In genomic region chr12:111376053-111376452, GRCm38 (mm10) we compare ENCODE assay signal across 9 mouse cellular contexts. TPM values are rescaled to one million over a fixed set of nuclear protein-coding genes. Genes with fewer than 3 reads are reported as not detected.
DNase-seq lines count a peak whose midpoint lies in the region; ATAC-seq and TF ChIP-seq lines count a peak whose summit lies in the region.
"Had no signal": no experiment of that assay in that cellular context is flagged by ENCODE, and none has a peak within 500 bp of the region (broad histone marks: within the 10 kb centered on the region; RNA-seq: fewer than 3 reads in every experiment).

No protein-coding gene starts in this region.

- H3K36me3 ChIP-seq in liver, adult 2 months (ENCODE audit: control insufficient read depth, insufficient read depth, low read length), result no peaks in the 10 kb centered on the region
- H3K36me3 ChIP-seq in limb, embryonic 12.5 days, result no peaks in the 10 kb centered on the region
- H3K36me3 ChIP-seq in small intestine, adult 2 months (ENCODE audit: control insufficient read depth, insufficient read depth, low read length), result no peaks in the 10 kb centered on the region

- no peak for ATAC-seq in limb, embryonic 12.5 days (ENCODE audit: insufficient number of reproducible peaks, insufficient read depth, low FRiP score, low TSS enrichment, low read depth)

- TF ChIP-seq POLR2A in liver, adult 2 months (IDR thresholded peaks at IDR 0.05; ENCODE audit: extremely low read depth, insufficient read depth, low read length), result no peak
- no peak for TF ChIP-seq POLR2A in embryonic fibroblast, embryonic 13.5 days (IDR thresholded peaks at IDR 0.05; ENCODE audit: low read depth, low read length)
- no peak for TF ChIP-seq POLR2A in small intestine, adult 2 months (IDR thresholded peaks at IDR 0.05; ENCODE audit: low read depth, low read length)

- 1% methylated on average over 6 of the region's 6 CpGs for WGBS in liver, adult 2 months
- WGBS in limb, embryonic 12.5 days, result 36% methylated on average over 6 of the region's 6 CpGs
- WGBS in small intestine, adult 2 months, result 2% methylated on average over 6 of the region's 6 CpGs

- H3K79me2 ChIP-seq in liver, adult 2 months (ENCODE audit: control insufficient read depth, insufficient read depth, low read length), result peaks cover 16% of the 10 kb centered on the region

- peak overlapping the region; percentile 98 for H3K27ac ChIP-seq in liver, adult 2 months (replicated peaks; ENCODE audit: insufficient read depth, low read depth, low read length)
- H3K27ac ChIP-seq in embryonic fibroblast, embryonic 13.5 days (ENCODE audit: insufficient read depth, low read length), result no peak overlapping the region
- no peak overlapping the region for H3K27ac ChIP-seq in limb, embryonic 12.5 days
- H3K27ac ChIP-seq in small intestine, adult 2 months (ENCODE audit: insufficient read depth, low read depth, low read length), result peak overlapping the region; percentile 98

- H3K4me2 ChIP-seq in limb, embryonic 12.5 days, result peak overlapping the region; percentile 96

- peaks cover 15% of the 10 kb centered on the region for H3K4me1 ChIP-seq in liver, adult 2 months (ENCODE audit: control insufficient read depth, insufficient read depth, low read length)
- no peaks in the 10 kb centered on the region for H3K4me1 ChIP-seq in embryonic fibroblast, embryonic 13.5 days (ENCODE audit: control insufficient read depth, insufficient read depth, low read length)
- peaks cover 24% of the 10 kb centered on the region for H3K4me1 ChIP-seq in limb, embryonic 12.5 days (replicated peaks)
- H3K4me1 ChIP-seq in small intestine, adult 2 months (ENCODE audit: control insufficient read depth, insufficient read depth, insufficient read length, low read length), result peaks cover 9% of the 10 kb centered on the region

- H3K9me3 ChIP-seq in limb, embryonic 12.5 days, result no peaks in the 10 kb centered on the region

- no peak for TF ChIP-seq CTCF in liver, adult 2 months (IDR thresholded peaks at IDR 0.05; ENCODE audit: low read depth, low read length)
- no peak for TF ChIP-seq CTCF in embryonic fibroblast, embryonic 13.5 days (IDR thresholded peaks at IDR 0.05; ENCODE audit: borderline replicate concordance, insufficient read depth, low read length)
- TF ChIP-seq CTCF in small intestine, adult 2 months (IDR thresholded peaks at IDR 0.05; ENCODE audit: extremely low read depth, insufficient read length, insufficient replicate concordance, low read depth, low read length), result no peak

- peak overlapping the region; percentile 85 for H3K9ac ChIP-seq in liver, adult 2 months (ENCODE audit: low read depth, low read length)
- H3K9ac ChIP-seq in limb, embryonic 12.5 days (replicated peaks), result peak overlapping the region; percentile 91; the same call in 1 of the 2 replicates

- DNase-seq in liver, adult 2 months (ENCODE audit: extremely low read depth, low read depth, low spot score), result peak; percentile 59
- no peak for DNase-seq in liver
- DNase-seq in left cerebral cortex, adult 11 months (ENCODE audit: low spot score), result no peak
- DNase-seq in thymus, postnatal 0 days (ENCODE audit: low spot score), result no peak
- no peak for DNase-seq in cerebellum, postnatal 10 days
- DNase-seq: thymus, postnatal 14 days had no signal

- no peaks in the 10 kb centered on the region for H3K27me3 ChIP-seq in liver, adult 2 months (ENCODE audit: control insufficient read depth, insufficient read depth, low read length)
- no peaks in the 10 kb centered on the region for H3K27me3 ChIP-seq in limb, embryonic 12.5 days
- no peaks in the 10 kb centered on the region for H3K27me3 ChIP-seq in small intestine, adult 2 months (ENCODE audit: control insufficient read depth, insufficient read depth, low read length)

- H3K4me3 ChIP-seq in liver, adult 2 months (ENCODE audit: insufficient read depth, low read depth, low read length), result peak overlapping the region; percentile 93
- peak overlapping the region; percentile 99 for H3K4me3 ChIP-seq in embryonic fibroblast, embryonic 13.5 days (ENCODE audit: insufficient read depth, low read length)
- peak overlapping the region; percentile 96 for H3K4me3 ChIP-seq in limb, embryonic 12.5 days (replicated peaks)
- H3K4me3 ChIP-seq in small intestine, adult 2 months (ENCODE audit: low read depth, low read length), result peak overlapping the region; percentile 68

RNA-seq across cellular contexts. Expression of gene Cdc42bpb, which starts 1.5 kb away (rescaled TPM):
- 19.5 and 28.7 TPM in 2 replicates for total RNA-seq in liver, adult 2 months (2014; rRNA removed)
- 96.3 and 122 TPM in 2 replicates for polyA plus RNA-seq in liver, adult 2 months (2012; rRNA removed)
- polyA plus RNA-seq in embryonic fibroblast, embryonic 13.5 days (2011; ENCODE audit: insufficient read length, low read depth, missing spikeins), result 60.0 and 71.1 TPM in 2 replicates
- 25.6 and 32.1 TPM in 2 replicates for polyA plus RNA-seq in limb, embryonic 12.5 days (2016; fragmentation: Nextera tagmentation; extraction: Ambion mirVana)
- polyA plus RNA-seq in small intestine, adult 2 months (2012; rRNA removed), result 190 and 472 TPM in 2 replicates
- 4.3 and 4.9 TPM in 2 replicates for polyA plus RNA-seq in thymus, postnatal 0 days (2015; fragmentation: Nextera tagmentation; extraction: Ambion mirVana)

RNA-seq across cellular contexts. Expression of gene Lbhd2, which starts 30.6 kb away (rescaled TPM):
- total RNA-seq in liver, adult 2 months (2014; rRNA removed), result not detected in 2 replicates
- not detected in 2 replicates for polyA plus RNA-seq in liver, adult 2 months (2012; rRNA removed)
- polyA plus RNA-seq in embryonic fibroblast, embryonic 13.5 days (2011; ENCODE audit: insufficient read length, low read depth, missing spikeins), result not detected in 2 replicates
- polyA plus RNA-seq in limb, embryonic 12.5 days (2016; fragmentation: Nextera tagmentation; extraction: Ambion mirVana), result 4.4 and 6.7 TPM in 2 replicates
- polyA plus RNA-seq in small intestine, adult 2 months (2012; rRNA removed), result not detected in 2 replicates
- 4.8 and 5.9 TPM in 2 replicates for polyA plus RNA-seq in thymus, postnatal 0 days (2015; fragmentation: Nextera tagmentation; extraction: Ambion mirVana)

RNA-seq across cellular contexts. Expression of gene Exoc3l4, which starts 40.8 kb away (rescaled TPM):
- total RNA-seq in liver, adult 2 months (2014; rRNA removed), result 1.0 and 1.2 TPM in 2 replicates
- polyA plus RNA-seq in liver, adult 2 months (2012; rRNA removed), result 3.0 and 3.4 TPM in 2 replicates
- 6.2 and 6.4 TPM in 2 replicates for polyA plus RNA-seq in embryonic fibroblast, embryonic 13.5 days (2011; ENCODE audit: insufficient read length, low read depth, missing spikeins)
- 5.6 and 7.1 TPM in 2 replicates for polyA plus RNA-seq in limb, embryonic 12.5 days (2016; fragmentation: Nextera tagmentation; extraction: Ambion mirVana)
- 356 and 552 TPM in 2 replicates for polyA plus RNA-seq in small intestine, adult 2 months (2012; rRNA removed)
- polyA plus RNA-seq in thymus, postnatal 0 days (2015; fragmentation: Nextera tagmentation; extraction: Ambion mirVana), result 25.3 and 33.2 TPM in 2 replicates

Comparison
In these comparisons a context has a peak if more than half of its experiments do, and no peak if none do; other contexts are left out.
1. H3K27ac ChIP-seq: peak in liver, adult 2 months (single experiment) and small intestine, adult 2 months (single experiment); none in embryonic fibroblast, embryonic 13.5 days (single experiment) and limb, embryonic 12.5 days (single experiment).
2. RNA of gene Exoc3l4, which starts 40.8 kb away (polyA plus RNA-seq): 356 to 552 TPM in small intestine, adult 2 months; 25.3 to 33.2 TPM in thymus, postnatal 0 days, 6.2 to 6.4 TPM in embryonic fibroblast, embryonic 13.5 days, 5.6 to 7.1 TPM in limb, embryonic 12.5 days and 3.0 to 3.4 TPM in liver, adult 2 months; every median in the first group is over 10 times any median in the second.
3. Peak in every context shown above with its lines, with median percentiles within 50 percentile points of each other: H3K4me3 ChIP-seq.